Mouse (Mus musculus) testis, adult 2 months (tissue): ENCODE results near the gene Ass1.

Experiments
- CTCF ChIP-seq: fragments of 200-500 bp; IDR thresholded peaks from 2 replicates; pipeline ENCODE4 v1.5.1; 2012; ENCODE audit warnings: low read depth, mild to moderate bottlenecking, inconsistent platforms, low read length, moderate library complexity; ENCODE audit not compliant: control insufficient read depth, insufficient read depth, insufficient replicate concordance
- POLR2A ChIP-seq: fragments of 200-500 bp; IDR thresholded peaks from 2 replicates; pipeline ENCODE4 v1.6.1; 2012; ENCODE audit warnings: low read depth, mild to moderate bottlenecking, inconsistent platforms, low read length, moderate library complexity; ENCODE audit not compliant: control insufficient read depth

GRCm38 (mm10) chr2:31547726-31548125 is 77.7 kb downstream of the Ass1 start:
- TF ChIP-seq CTCF = no peak
- no peak for TF ChIP-seq POLR2A
